Mouse (Mus musculus) lung, adult 2 months (tissue): ENCODE results near the gene Tns4.

Source experiments
- CTCF ChIP-seq: fragments of 200-500 bp; IDR thresholded peaks from 2 replicates; pipeline ENCODE4 v1.5.1; 2011; ENCODE audit warnings: mild to moderate bottlenecking, low read length, control low read depth; ENCODE audit not compliant: insufficient read depth
- POLR2A ChIP-seq: fragments of 200-500 bp; IDR thresholded peaks from 2 replicates; pipeline ENCODE4 v1.6.1; 2011; ENCODE audit warnings: low read depth, mild to moderate bottlenecking, control low read depth, low read length, borderline replicate concordance; ENCODE audit errors: extremely low read depth

GRCm38 (mm10) chr11:99060435-99060834, 28.7 kb downstream of the Tns4 start:
- TF ChIP-seq CTCF = no peak
- TF ChIP-seq POLR2A = no peak
